Mouse (Mus musculus) liver, adult 2 months (tissue): Measurements from ENCODE around the gene Nfia.

Experiments
- CTCF ChIP-seq: fragments of 200-500 bp; IDR thresholded peaks from 2 replicates; pipeline ENCODE4 v1.5.1; 2011; ENCODE audit warnings: low read depth, low read length, control low read depth
- POLR2A ChIP-seq: fragments of 200-500 bp; IDR thresholded peaks from 2 replicates; pipeline ENCODE4 v1.6.1; 2011; ENCODE audit warnings: low read length, control low read depth; ENCODE audit not compliant: insufficient read depth; ENCODE audit errors: extremely low read depth

DNA sequence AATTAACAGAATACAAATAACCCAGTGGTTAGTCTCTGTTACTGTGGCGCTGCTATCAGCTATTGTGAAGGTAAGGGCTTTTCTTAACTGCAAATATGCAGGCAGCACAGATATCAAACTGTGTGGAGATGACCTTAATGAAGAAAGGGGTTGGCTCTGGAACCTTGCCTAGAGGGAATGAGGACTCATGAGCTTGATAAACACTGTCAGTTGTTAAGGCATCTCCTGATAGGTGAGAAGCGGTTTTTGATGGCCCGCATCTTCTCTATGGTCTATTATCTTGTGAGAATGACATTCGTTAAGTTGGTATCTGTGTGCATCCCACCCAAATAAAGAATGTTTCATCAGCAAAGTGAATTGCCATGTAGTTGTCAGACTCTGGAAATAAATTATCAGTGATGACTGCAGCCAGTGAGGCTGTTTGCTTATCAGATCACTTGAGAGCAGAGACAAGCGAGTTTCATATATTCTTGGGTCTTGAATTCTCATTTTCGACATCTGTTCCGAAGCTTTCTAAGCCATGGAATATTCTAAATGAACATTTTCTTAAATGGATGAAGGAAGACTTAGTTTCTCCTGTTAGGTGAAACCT lies 37.9 kb downstream of the Nfia start:
- TF ChIP-seq POLR2A (no peak), CTCF (no peak)
